Mouse (Mus musculus) myocyte (in vitro differentiated cells): ENCODE measurements around the gene Rasgef1c.

Source experiments
- MAX ChIP-seq: IDR thresholded peaks from one replicate; pipeline ENCODE4 v1.6.1; 2011; ENCODE audit warnings: low read depth, mild to moderate bottlenecking, control low read depth
- MYOD1 ChIP-seq, 3 experiments: IDR thresholded peaks; one replicate each; pipeline ENCODE4 v1.6.1; 2011; ENCODE audit warnings: control low read depth in 2 of 3, low read depth in 2 of 3, mild to moderate bottlenecking in 2 of 3, moderate library complexity in 1 of 3; ENCODE audit not compliant: insufficient read length in 2 of 3, control insufficient read depth in 1 of 3
- MYOG ChIP-seq, 3 experiments: IDR thresholded peaks; one replicate each; pipeline ENCODE4 v1.6.1; 2011; ENCODE audit warnings: control low read depth in 2 of 3, low read depth in 2 of 3, mild to moderate bottlenecking in 2 of 3; ENCODE audit not compliant: insufficient read length in 2 of 3, control insufficient read depth in 1 of 3, insufficient read depth in 1 of 3
- POLR2A ChIP-seq: IDR thresholded peaks from one replicate; pipeline ENCODE4 v1.6.1; 2011; ENCODE audit warnings: low read depth, mild to moderate bottlenecking, control low read depth, moderate library complexity; ENCODE audit not compliant: insufficient read length
- TCF12 ChIP-seq: IDR thresholded peaks from one replicate; pipeline ENCODE4 v1.6.1; 2011; ENCODE audit warnings: mild to moderate bottlenecking, control low read depth; ENCODE audit not compliant: poor library complexity, insufficient read depth, severe bottlenecking
- TCF3 ChIP-seq: IDR thresholded peaks from one replicate; pipeline ENCODE4 v1.6.1; 2011; ENCODE audit warnings: low read depth, control low read depth; ENCODE audit not compliant: insufficient read length

DNA sequence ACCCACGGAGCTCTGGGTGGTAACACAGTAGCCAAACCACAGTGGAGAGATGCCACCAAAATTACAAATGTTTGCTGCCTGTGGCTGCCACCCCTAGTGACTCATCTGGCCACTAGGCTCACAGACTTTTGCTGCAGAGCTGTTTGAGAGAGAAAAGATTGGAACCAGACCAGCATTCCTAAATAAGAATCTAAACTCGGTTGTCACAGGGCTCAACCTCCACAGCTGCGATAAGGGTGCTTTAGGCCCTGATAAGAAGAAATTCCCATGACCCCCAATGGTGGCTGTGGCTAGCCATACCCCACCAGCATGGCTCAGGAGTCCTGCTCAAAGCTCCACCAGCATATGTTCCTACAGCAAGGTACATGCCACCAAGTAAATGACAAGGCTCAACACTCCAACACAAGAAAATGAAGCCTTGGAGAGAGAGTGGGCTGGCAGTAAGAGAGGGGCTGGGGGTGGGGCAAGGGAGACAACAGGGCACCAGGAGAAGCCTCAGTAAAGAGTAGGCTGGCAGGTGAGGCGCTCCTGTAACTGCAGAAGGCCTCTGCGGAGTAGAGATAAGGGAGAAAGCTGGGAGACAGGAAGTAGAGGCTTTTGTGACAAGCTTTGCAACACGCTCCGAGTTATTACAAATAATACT lies 79.8 kb downstream of the Rasgef1c start:
- TF ChIP-seq POLR2A, result no peak
- TF ChIP-seq MYOG (IDR thresholded peaks at IDR 0.05; ENCODE audit: control insufficient read depth in 1 of 3, insufficient read depth in 1 of 3, insufficient read length in 2 of 3, low read depth in 2 of 3), result no peak
- TF ChIP-seq MYOD1 (IDR thresholded peaks at IDR 0.05; ENCODE audit: control insufficient read depth in 1 of 3, insufficient read length in 2 of 3, low read depth in 2 of 3), result no peak
- TF ChIP-seq MAX, result no peak
- no peak for TF ChIP-seq TCF3
- no peak for TF ChIP-seq TCF12
